Mouse (Mus musculus) hematopoietic stem cell, adult 5-6 weeks (primary cell): ENCODE measurements around the gene 6030452D12Rik. TPM values are rescaled to one million over a fixed set of nuclear protein-coding genes. Genes with fewer than 3 reads are reported as not detected.
A peak's percentile ranks its signal among the peaks of the same experiment; 100 is the strongest.

Experiments used
- ATAC-seq, 2 experiments: fragments of 125-278 bp in 1 of 2; replicated peaks in 1 of 2; 2 replicates each; pipeline ENCODE4 v1.8.0; 2016 to 2017; ENCODE audit warnings: inconsistent platforms in 2 of 2, mild to moderate bottlenecking in 2 of 2, moderate number of reproducible peaks in 2 of 2, low read depth in 1 of 2, moderate TSS enrichment in 1 of 2; ENCODE audit not compliant: low FRiP score in 2 of 2, poor library complexity in 2 of 2, severe bottlenecking in 2 of 2, insufficient read depth in 1 of 2, low TSS enrichment in 1 of 2
- total RNA-seq: library from RNA; stranded (forward); fragments of 172-1452, 232-1000 nt; gene quantifications from 2 replicates; pipeline ENCODE4 v1.2.3, GENCODE M21; 2017

Gene 6030452D12Rik
- total RNA-seq, 1 experiment from 2014 or later, result not detected

DNA sequence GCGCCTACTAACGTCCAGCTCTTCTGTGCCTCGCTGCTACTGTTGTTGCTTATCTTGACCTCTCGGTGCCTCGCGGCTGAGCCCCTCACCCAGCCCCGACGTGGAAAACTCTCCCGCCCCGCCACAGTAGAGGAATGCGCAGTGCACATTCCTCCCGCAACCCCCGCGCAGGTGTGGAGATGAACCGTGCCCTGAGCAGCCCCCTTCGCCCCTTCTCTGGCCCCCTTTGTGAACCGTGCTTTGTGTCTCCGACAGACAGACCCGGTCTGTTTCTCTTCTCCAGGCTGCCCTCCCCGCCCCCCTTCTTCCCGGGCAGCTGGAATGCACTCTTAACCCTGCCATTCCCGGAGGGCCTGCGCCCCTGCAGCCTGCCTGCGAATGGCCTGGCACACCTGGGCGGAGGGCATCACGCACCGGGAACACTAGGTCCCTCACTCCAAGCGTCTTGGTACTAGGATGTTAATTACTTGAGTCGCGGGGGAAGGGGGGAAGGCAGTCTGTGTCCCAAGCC, 11.3 kb downstream of the 6030452D12Rik start:
- no peak for ATAC-seq

DNA sequence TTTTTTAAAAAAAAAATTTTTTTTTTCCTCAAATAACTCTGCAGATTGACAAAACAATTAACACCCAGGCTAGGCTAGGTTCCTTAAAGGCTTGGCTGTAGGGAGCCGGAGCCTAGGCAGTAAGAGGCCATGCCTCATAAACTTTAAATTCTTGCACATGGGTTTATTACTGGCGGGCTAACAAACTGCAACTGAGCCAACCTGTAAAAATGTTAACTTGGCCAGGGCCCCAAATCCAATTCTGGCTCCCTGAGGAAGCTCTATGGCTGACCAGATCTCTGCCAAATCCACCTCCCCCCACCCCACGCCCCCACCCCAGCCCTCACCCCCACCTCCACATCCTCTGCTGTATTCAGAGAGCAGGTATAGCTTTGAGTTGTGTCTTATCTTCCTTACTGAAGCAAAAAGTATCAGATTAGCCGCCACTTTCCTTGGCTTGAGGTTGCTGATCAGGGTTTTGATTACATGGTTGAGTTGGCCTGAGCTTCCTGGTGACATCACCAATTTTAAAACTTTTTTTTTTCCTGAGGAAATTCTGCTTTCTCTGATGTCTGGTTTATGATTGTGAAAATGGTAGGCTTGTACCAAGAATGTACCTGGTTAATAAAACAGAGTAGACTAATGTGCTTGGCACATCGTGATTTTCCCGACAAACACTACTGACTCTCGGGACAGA, 12.3 kb downstream of the 6030452D12Rik start:
- ATAC-seq, result no peak

- ATAC-seq, result no peak
These were observed 15.7 kb downstream of the 6030452D12Rik start for GRCm38 (mm10) chr8:106515946-106516479.

DNA sequence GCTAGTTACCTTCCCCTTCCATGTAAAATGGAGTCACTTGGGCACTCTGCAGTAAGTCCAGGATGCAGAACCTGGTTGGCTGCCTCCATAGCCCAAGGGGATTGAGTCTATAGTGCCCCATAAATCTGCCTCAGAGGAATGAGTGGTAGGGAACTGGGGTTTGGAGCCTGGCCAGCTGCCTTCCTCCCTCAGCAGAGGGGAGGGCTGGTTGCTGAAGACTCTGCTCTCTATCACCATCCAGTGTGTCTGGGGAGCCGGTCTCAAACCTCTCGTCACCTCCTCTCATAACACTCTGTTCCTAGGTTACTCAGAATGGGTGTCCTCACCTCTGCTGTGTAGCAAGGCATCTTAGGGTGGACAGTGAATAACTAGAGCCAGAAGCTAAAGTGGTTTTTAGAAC, 16.3 kb downstream of the 6030452D12Rik start:
- ATAC-seq, result peak; percentile 85 to 88

GRCm38 (mm10) chr8:106518763-106519162, 18.4 kb downstream of the 6030452D12Rik start:
- ATAC-seq, result no peak

- ATAC-seq, result no peak
These were observed 20.3 kb downstream of the 6030452D12Rik start for GRCm38 (mm10) chr8:106520578-106520977.

DNA sequence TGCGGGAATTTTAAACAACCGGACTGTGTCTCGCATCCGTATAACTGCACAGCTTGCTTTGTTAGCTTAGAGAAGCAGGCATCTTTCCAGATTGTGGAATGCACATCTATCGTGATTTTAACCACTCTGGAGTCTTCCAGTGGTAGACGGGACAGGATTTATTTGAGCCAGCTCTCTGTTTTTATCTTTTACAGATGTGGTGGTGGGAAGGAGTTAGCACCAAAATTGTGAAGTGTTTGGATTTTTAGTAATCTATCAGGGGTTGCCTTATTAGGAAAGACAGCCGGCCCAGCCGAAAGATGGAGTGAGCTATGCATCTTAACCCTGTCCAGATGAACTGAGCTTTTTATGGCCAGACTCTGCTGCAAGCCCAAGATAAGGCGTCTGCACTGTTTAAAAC, 21.5 kb downstream of the 6030452D12Rik start:
- ATAC-seq, result no peak

GRCm38 (mm10) chr8:106526725-106527124, 26.4 kb downstream of the 6030452D12Rik start:
- no peak for ATAC-seq

DNA sequence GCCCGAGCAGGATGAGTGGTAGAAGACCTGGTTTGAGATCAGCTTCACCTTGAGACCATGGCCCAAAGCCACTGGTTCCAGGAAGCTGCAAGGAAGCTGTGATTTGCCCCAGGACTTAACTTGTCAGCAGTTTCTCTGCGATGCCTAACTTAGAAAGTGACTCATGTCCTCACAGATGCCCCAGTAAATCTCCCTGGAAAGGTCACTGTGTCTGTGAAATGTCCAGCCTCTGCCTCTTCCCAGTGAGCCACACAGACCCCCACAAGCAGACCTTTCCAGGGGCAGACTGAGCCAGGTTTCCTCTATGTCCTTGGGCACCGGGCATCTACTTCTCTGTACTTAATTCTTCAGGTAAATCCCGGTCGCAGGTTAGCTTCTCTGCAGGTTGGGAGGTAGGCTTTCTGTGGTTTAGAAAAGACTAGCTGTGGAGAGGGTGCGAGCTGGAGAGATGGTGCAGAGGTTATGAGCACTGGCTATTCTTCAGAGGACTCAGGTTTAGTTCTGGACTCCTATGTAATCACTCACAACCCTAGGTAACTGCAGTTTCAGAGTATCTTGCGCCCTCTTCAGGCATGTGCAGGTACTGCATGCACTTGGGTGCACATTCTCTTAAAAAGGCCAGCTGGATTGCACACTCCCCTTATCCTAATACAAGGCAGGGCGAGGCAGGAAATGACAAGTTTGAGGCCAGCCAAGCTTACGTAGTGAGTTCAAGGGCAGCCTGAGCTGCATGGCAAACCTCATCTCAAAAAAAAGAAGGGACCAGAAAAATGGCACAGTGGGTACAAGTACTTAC, 27.1 kb downstream of the 6030452D12Rik start:
- ATAC-seq, result no peak

- no peak for ATAC-seq
These were observed 28.4 kb downstream of the 6030452D12Rik start for GRCm38 (mm10) chr8:106528596-106529249.

DNA sequence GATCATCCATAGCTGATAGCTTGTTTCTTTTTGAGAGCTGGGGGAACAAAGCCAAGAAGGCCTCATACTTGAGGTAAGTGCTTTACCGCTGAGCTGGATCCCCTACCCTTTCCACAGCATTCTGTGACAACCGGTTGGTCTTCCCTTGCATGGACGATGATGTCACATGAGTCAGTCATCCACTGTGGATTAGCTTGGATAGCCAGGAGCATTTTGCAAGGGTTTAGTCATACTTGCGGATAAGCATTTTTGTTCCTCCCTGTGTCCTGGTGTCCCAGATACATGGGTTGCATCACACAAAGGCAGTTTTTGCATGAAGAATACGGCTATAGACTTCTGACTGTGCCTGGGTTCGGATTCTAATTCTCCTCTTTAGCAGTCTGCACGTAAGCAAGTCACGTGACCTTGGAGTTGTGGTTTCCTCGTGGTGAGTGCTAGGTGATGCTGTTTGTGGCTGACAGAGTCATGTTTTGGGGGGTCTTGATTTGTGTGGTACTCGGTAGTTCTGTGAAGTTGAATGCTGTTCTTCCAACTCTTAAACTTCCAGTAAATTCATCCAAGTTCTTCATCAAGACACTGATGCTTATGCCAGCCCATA, 29.7 kb downstream of the 6030452D12Rik start:
- no peak for ATAC-seq

DNA sequence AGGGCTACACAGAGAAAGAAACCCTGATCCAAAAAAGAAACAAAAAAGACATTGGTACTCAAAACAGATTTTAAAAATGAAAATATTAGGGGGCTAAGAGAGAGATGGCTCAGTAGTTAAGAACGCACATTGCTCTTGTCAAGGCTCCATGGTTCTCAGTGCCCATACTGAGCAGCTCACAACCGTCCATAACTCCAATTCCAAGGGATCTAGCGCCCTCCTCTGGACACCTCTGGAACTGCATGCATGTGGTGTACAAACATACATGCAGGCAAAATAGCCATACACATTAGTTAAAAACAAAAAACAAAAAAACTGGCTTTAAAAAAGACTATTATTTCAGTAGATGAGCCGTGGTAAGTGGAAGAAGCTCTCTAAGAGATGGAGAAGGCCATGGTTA, 30.2 kb downstream of the 6030452D12Rik start:
- ATAC-seq, result no peak

GRCm38 (mm10) chr8:106533709-106534108, 33.4 kb downstream of the 6030452D12Rik start:
- peak; percentile 37 to 39; a peak in 2 of 4 replicates for ATAC-seq

DNA sequence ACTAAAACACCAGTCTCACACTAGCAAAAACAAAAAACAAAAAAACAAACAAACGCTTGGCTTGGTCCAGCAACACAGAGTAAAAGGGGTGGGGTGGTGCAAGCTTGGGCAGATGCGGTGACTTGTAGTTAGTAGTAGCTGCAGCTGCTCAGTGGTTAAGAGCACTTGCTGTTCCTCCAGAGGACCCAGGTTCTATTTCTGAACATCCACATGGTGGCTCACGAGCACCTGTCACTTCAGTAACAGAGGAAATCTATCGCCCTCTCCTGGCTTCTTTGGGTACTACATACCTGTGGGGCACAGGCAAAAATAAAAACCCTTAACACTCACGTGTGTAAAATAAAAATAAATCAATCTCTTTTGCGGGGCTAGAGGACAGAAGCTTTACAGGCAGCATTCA, 34.1 kb downstream of the 6030452D12Rik start:
- peak; percentile 57 to 65; a peak in 2 of 4 replicates for ATAC-seq

GRCm38 (mm10) chr8:106535448-106535847, 35.1 kb downstream of the 6030452D12Rik start:
- ATAC-seq, result 0 out of 4 replicates have a peak, but pooled peaks of 1 of the 2 experiments have one; percentile 29

- ATAC-seq, result no peak
These were observed 38.9 kb downstream of the 6030452D12Rik start for GRCm38 (mm10) chr8:106539193-106539592.

DNA sequence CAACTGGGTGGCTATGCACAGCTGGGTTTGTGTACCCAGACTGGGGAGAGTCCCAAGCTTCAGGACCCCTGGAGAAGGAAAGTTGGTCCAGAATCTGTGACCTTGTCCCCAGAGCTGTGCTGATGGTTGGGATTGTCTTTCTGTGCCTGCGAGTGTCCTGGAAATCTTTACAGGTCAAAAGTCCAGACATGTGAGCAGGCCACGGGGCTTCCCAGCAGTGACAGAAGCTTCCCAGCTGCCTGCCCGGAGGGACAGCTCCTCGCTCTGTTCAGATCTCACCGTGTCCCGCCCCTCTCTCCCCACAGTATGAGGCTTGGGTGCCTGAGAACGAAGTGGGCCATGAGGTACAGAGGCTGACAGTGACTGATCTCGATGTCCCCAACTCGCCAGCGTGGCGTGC, 40.7 kb downstream of the 6030452D12Rik start:
- ATAC-seq, result no peak
